Mouse (Mus musculus) neural tube, embryonic 10.5 days (tissue): ENCODE measurements around the gene Icos.

Experiments
- DNase-seq: peaks from one replicate; pipeline ENCODE4 v3.0.0-alpha.2; 2017; ENCODE audit warnings: low spot score; ENCODE audit errors: extremely low spot score

Icos gene

GRCm38 (mm10) chr1:61035270-61035669 is 57.5 kb downstream of the Icos start:
- DNase-seq = no peak

- DNase-seq = no peak
Measured at GRCm38 (mm10) chr1:61038223-61038622, 60.5 kb downstream of the Icos start.

GRCm38 (mm10) chr1:61039310-61039709 is 61.6 kb downstream of the Icos start:
- DNase-seq = no peak

- no peak for DNase-seq
Measured at GRCm38 (mm10) chr1:61040401-61040800, 62.7 kb downstream of the Icos start.

- no peak for DNase-seq
Measured at GRCm38 (mm10) chr1:61042842-61043241, 65.1 kb downstream of the Icos start.

- DNase-seq = no peak
Measured at GRCm38 (mm10) chr1:61046055-61046705, 68.5 kb downstream of the Icos start.

- no peak for DNase-seq
Measured at GRCm38 (mm10) chr1:61047336-61047735, 69.6 kb downstream of the Icos start.
